Mouse (Mus musculus) embryonic facial prominence, embryonic 10.5 days (tissue): Measurements from ENCODE around the gene Zp2. TPM values are rescaled to one million over a fixed set of nuclear protein-coding genes. Genes with fewer than 3 reads are reported as not detected.

ENCODE experiments used
- DNase-seq: peaks from one replicate; pipeline ENCODE4 v3.0.0-alpha.2; 2017; ENCODE audit warnings: low spot score
- H3K27ac ChIP-seq: fragments of 300-500 bp; sonication (generic); replicated peaks from 2 replicates; pipeline ENCODE4 v1.5.1; 2016; ENCODE audit warnings: mild to moderate bottlenecking
- H3K27me3 ChIP-seq: fragments of 300-500 bp; sonication (generic); replicated peaks from 2 replicates; pipeline ENCODE4 v1.6.1; 2016; ENCODE audit warnings: low read depth, mild to moderate bottlenecking; ENCODE audit not compliant: poor library complexity, severe bottlenecking
- H3K36me3 ChIP-seq: fragments of 300-500 bp; sonication (generic); replicated peaks from 2 replicates; pipeline ENCODE4 v1.6.1; 2016; ENCODE audit warnings: mild to moderate bottlenecking, moderate library complexity
- H3K4me1 ChIP-seq: fragments of 300-500 bp; sonication (generic); 2 replicates; pipeline ENCODE4 v1.6.1; 2016
- H3K4me3 ChIP-seq: fragments of 300-500 bp; sonication (generic); 2 replicates; pipeline ENCODE4 v1.5.1; 2016; ENCODE audit warnings: mild to moderate bottlenecking, moderate library complexity
- H3K9me3 ChIP-seq: fragments of 300-500 bp; sonication (generic); 2 replicates; pipeline ENCODE4 v1.6.1; 2016; ENCODE audit warnings: mild to moderate bottlenecking
- WGBS: fragments of 180-500 bp; shearing (Covaris S2); methylation state at CpG from one replicate; pipeline ENCODE4 v1.1.7; 2016; 5-methylcytosine and 5-hydroxymethylcytosine counted together
- polyA plus RNA-seq: library from polyadenylated mRNA; unstranded; fragments of >200 nt; fragmentation: Nextera tagmentation; extraction: Ambion mirVana; gene quantifications from 2 replicates; pipeline ENCODE4 v1.2.1, GENCODE M21; 2016

Zp2 gene
- polyA plus RNA-seq, 1 experiment from 2014 or later, result 0.16 TPM

- Histone ChIP-seq H3K9me3 (no peaks in the 10 kb centered on the region), H3K36me3 (no peaks in the 10 kb centered on the region), H3K27me3 (no peaks in the 10 kb centered on the region), H3K27ac (no peak within 1 kb of the TSS), H3K4me1 (0 out of 2 replicates have a peak, but pooled peaks cover 6% of the 10 kb centered on the region), H3K4me3 (no peak within 1 kb of the TSS)
- 88% methylated on average over 10 of the region's 10 CpGs for WGBS
- DNase-seq, result no peak
These were observed 28.6 kb upstream of the Zp2 start, which contains the start of gene Anks4b for GRCm38 (mm10) chr7:120173603-120174244. Gene Anks4b, plus strand, starts transcription at chr7:120173858.

GRCm38 (mm10) chr7:120172188-120172700 lies 27.2 kb upstream of the Zp2 start:
- 0 out of 2 replicates have a peak, but pooled peaks cover 3% of the 10 kb centered on the region for H3K4me1 ChIP-seq
- H3K27ac ChIP-seq, result no peak overlapping the region
- H3K27me3 ChIP-seq, result no peaks in the 10 kb centered on the region
- H3K9me3 ChIP-seq, result no peaks in the 10 kb centered on the region
- 95% methylated on average over 1 of the region's 1 CpGs for WGBS
- H3K36me3 ChIP-seq, result no peaks in the 10 kb centered on the region
- H3K4me3 ChIP-seq, result no peak overlapping the region
- DNase-seq, result no peak

GRCm38 (mm10) chr7:120163581-120164251 lies 18.6 kb upstream of the Zp2 start:
- H3K36me3 ChIP-seq, result no peaks in the 10 kb centered on the region
- no peaks in the 10 kb centered on the region for H3K9me3 ChIP-seq
- H3K27me3 ChIP-seq, result no peaks in the 10 kb centered on the region
- no peak for DNase-seq
- no peak overlapping the region for H3K27ac ChIP-seq
- H3K4me3 ChIP-seq, result no peak overlapping the region
- H3K4me1 ChIP-seq, result peaks cover 7% of the 10 kb centered on the region
- WGBS, result 86% methylated on average over 11 of the region's 11 CpGs

GRCm38 (mm10) chr7:120158121-120158613 lies 13.1 kb upstream of the Zp2 start:
- WGBS, result 21% methylated on average over 4 of the region's 4 CpGs
- H3K27me3 ChIP-seq, result 0 out of 2 replicates have a peak, but pooled peaks cover 4% of the 10 kb centered on the region
- H3K9me3 ChIP-seq, result no peaks in the 10 kb centered on the region
- peak; percentile 34 for DNase-seq
- H3K27ac ChIP-seq, result peak overlapping the region; percentile 77
- no peaks in the 10 kb centered on the region for H3K36me3 ChIP-seq
- H3K4me3 ChIP-seq, result no peak overlapping the region
- H3K4me1 ChIP-seq, result peaks cover 36% of the 10 kb centered on the region

GRCm38 (mm10) chr7:120157575-120158061 lies 12.5 kb upstream of the Zp2 start:
- DNase-seq, result no peak
- no peaks in the 10 kb centered on the region for H3K36me3 ChIP-seq
- 0 out of 2 replicates have a peak, but pooled peaks cover 4% of the 10 kb centered on the region for H3K27me3 ChIP-seq
- no peak overlapping the region for H3K4me3 ChIP-seq
- 28% methylated on average over 5 of the region's 5 CpGs for WGBS
- peak overlapping the region; percentile 65 for H3K27ac ChIP-seq
- peaks cover 36% of the 10 kb centered on the region for H3K4me1 ChIP-seq
- H3K9me3 ChIP-seq, result no peaks in the 10 kb centered on the region

GRCm38 (mm10) chr7:120156841-120157409 lies 11.8 kb upstream of the Zp2 start:
- Histone ChIP-seq H3K36me3 (no peaks in the 10 kb centered on the region), H3K27ac (peak overlapping the region; percentile 65), H3K9me3 (no peaks in the 10 kb centered on the region), H3K4me1 (peaks cover 36% of the 10 kb centered on the region), H3K27me3 (0 out of 2 replicates have a peak, but pooled peaks cover 4% of the 10 kb centered on the region), H3K4me3 (no peak overlapping the region)
- 21% methylated on average over 2 of the region's 2 CpGs for WGBS
- no peak for DNase-seq

GRCm38 (mm10) chr7:120150898-120151297 lies 5.8 kb upstream of the Zp2 start:
- 83% methylated on average over 2 of the region's 2 CpGs for WGBS

GRCm38 (mm10) chr7:120150257-120150656 lies 5.2 kb upstream of the Zp2 start:
- peak; percentile 48 for DNase-seq

More at GRCm38 (mm10) chr7:120150898-120151297, 5.8 kb upstream of the Zp2 start:
- H3K27me3 ChIP-seq, result 0 out of 2 replicates have a peak, but pooled peaks cover 4% of the 10 kb centered on the region
- no peak overlapping the region for H3K27ac ChIP-seq
- no peaks in the 10 kb centered on the region for H3K36me3 ChIP-seq
- no peak for DNase-seq
- no peaks in the 10 kb centered on the region for H3K9me3 ChIP-seq
- no peak overlapping the region for H3K4me3 ChIP-seq
- H3K4me1 ChIP-seq, result peaks cover 13% of the 10 kb centered on the region

GRCm38 (mm10) chr7:120142743-120143142 lies 2.3 kb downstream of the Zp2 start:
- 93% methylated on average over 1 of the region's 1 CpGs for WGBS
- no peak overlapping the region for H3K4me3 ChIP-seq
- H3K4me1 ChIP-seq, result no peaks in the 10 kb centered on the region
- H3K27ac ChIP-seq, result no peak overlapping the region
- H3K36me3 ChIP-seq, result no peaks in the 10 kb centered on the region
- H3K9me3 ChIP-seq, result no peaks in the 10 kb centered on the region
- DNase-seq, result no peak
- H3K27me3 ChIP-seq, result no peaks in the 10 kb centered on the region

More at GRCm38 (mm10) chr7:120150257-120150656, 5.2 kb upstream of the Zp2 start:
- Histone ChIP-seq H3K4me3 (no peak overlapping the region), H3K9me3 (no peaks in the 10 kb centered on the region), H3K36me3 (no peaks in the 10 kb centered on the region), H3K27me3 (0 out of 2 replicates have a peak, but pooled peaks cover 2% of the 10 kb centered on the region), H3K4me1 (peaks cover 13% of the 10 kb centered on the region), H3K27ac (0 out of 2 replicates have a peak overlapping the region, but pooled peaks have one; percentile 3)
- 10% methylated on average over 3 of the region's 3 CpGs for whole genome bisulfite sequencing

GRCm38 (mm10) chr7:120128951-120129350 lies 16.1 kb downstream of the Zp2 start:
- Histone ChIP-seq H3K9me3 (no peaks in the 10 kb centered on the region), H3K36me3 (no peaks in the 10 kb centered on the region), H3K27me3 (no peaks in the 10 kb centered on the region), H3K4me3 (no peak overlapping the region), H3K4me1 (peaks cover 54% of the 10 kb centered on the region), H3K27ac (peak overlapping the region; percentile 89)
- DNase-seq, result no peak
- WGBS, result 78% methylated on average over 4 of the region's 4 CpGs

GRCm38 (mm10) chr7:120127686-120128059 lies 17.4 kb downstream of the Zp2 start:
- 13% methylated on average over 4 of the region's 4 CpGs for WGBS
- peaks cover 54% of the 10 kb centered on the region for H3K4me1 ChIP-seq
- H3K27me3 ChIP-seq, result no peaks in the 10 kb centered on the region
- no peaks in the 10 kb centered on the region for H3K9me3 ChIP-seq
- H3K27ac ChIP-seq, result peak overlapping the region; percentile 89
- H3K36me3 ChIP-seq, result no peaks in the 10 kb centered on the region
- H3K4me3 ChIP-seq, result no peak overlapping the region; the same call in 1 of the 2 replicates
- DNase-seq, result peak; percentile 86
